Mouse (Mus musculus) heart, adult 18-20 months (tissue): ENCODE measurements at regions not wholly inside any gene's neighbourhood (a gene's known extent, or its start where the extent isn't known, plus 50 kb on each side); places are given as distances from the start of the nearest gene placed in this dataset.
A peak's percentile ranks its signal among the peaks of the same experiment; 100 is the strongest.
"Not testable (repeated sequence)": the region's sequence is repeated elsewhere in the genome, so short reads cannot be mapped to it uniquely, and the experiment has no call there.

Experiments
- DNase-seq, 2 experiments: peaks; one replicate each; pipeline ENCODE4 v3.0.0; 2021 to 2022; ENCODE audit warnings: mixed read lengths in 1 of 2

DNA sequence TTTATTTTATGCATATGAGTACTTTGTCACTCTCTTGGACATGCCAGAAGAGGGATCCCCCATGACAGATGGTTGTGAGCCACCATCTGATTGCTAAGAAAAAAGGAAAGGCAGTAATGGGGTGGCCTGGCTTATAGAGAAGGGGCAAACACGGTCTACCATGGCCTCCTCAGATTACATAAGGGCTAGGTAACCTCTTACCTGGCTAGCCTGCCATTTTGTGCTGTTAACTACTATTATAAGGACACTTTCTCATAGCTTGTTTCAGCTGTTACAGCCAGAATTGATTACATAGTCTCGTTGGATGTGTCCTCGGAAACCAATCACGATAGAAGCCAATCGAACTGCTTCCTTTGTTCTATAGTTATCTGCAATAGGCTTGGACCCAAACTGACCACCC lies 60.9 kb upstream of the Gm14496 start:
- no peak for DNase-seq

GRCm38 (mm10) chr2:181930538-181930937 lies 60.4 kb upstream of the Gm14496 start:
- DNase-seq = not testable (repeated sequence)

- peak in 1 of 2 experiments; percentile 30 for DNase-seq
Measured at GRCm38 (mm10) chr2:181931077-181931815, 59.7 kb upstream of the Gm14496 start.

DNA sequence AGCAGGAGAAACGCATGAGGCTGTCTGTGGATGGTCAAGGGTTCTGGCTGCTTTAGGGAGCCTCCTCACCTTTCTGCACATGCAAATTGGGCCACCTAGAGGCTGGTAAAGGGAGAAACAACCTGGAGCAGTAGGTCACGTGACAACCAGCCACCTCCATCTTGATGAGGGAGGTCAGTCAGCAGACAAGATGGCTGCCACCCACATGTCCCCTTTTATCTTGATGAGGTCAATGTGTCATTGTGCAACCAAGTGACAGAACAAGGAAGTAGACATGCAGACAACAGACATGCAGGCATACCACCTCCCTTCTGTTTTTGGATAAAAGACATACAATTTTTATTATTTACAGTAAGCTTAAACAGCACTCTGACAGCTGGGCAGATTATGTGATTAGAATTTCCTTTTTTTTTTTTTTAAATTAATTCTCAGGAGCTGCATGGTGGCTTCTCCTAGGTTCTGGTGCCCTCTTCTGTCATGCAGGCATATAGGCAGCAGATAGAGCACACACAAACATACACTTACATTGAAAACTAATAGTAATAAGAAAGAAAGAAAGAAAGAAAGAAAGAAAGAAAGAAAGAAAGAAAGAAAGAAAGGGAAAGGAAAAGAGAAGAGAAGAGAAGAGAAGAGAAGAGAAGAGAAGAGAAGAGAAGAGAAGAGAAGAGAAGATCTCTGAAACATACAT lies 58.9 kb upstream of the Gm14496 start:
- DNase-seq = no peak
